Mouse (Mus musculus) ovary, postnatal 10 days (tissue): ENCODE results near the gene Smtn.

Experiments
- DNase-seq: peaks from one replicate; pipeline ENCODE4 v3.0.0; 2022; ENCODE audit warnings: low spot score

The Smtn gene

GRCm38 (mm10) chr11:3509181-3510085 is 31.0 kb downstream of the Smtn start:
- no peak for DNase-seq

- DNase-seq, result no peak
Measured at GRCm38 (mm10) chr11:3508226-3508625, 32.2 kb downstream of the Smtn start.

GRCm38 (mm10) chr11:3503755-3504693 is 36.4 kb downstream of the Smtn start:
- DNase-seq, result no peak

- DNase-seq, result no peak
Measured at GRCm38 (mm10) chr11:3502459-3503072, 37.8 kb downstream of the Smtn start.

GRCm38 (mm10) chr11:3502057-3502456 is 38.4 kb downstream of the Smtn start:
- DNase-seq, result no peak

- DNase-seq, result no peak
Measured at GRCm38 (mm10) chr11:3497296-3497695, 43.1 kb downstream of the Smtn start.

GRCm38 (mm10) chr11:3496756-3497155 is 43.7 kb downstream of the Smtn start:
- no peak for DNase-seq

GRCm38 (mm10) chr11:3495496-3495895 is 44.9 kb downstream of the Smtn start:
- no peak for DNase-seq

- DNase-seq, result no peak
Measured at GRCm38 (mm10) chr11:3494857-3495256, 45.6 kb downstream of the Smtn start.

- DNase-seq, result no peak
Measured at GRCm38 (mm10) chr11:3492748-3493147, 47.7 kb downstream of the Smtn start.

- no peak for DNase-seq
Measured at GRCm38 (mm10) chr11:3489036-3489435, 51.4 kb downstream of the Smtn start.

- no peak for DNase-seq
Measured at GRCm38 (mm10) chr11:3487952-3488570, 52.4 kb downstream of the Smtn start, which contains the start of gene Pla2g3. Gene Pla2g3 (plus strand): TSS chr11:3488284.

- DNase-seq, result no peak
Measured at GRCm38 (mm10) chr11:3486349-3486748, 54.1 kb downstream of the Smtn start.

- DNase-seq, result no peak
Measured at GRCm38 (mm10) chr11:3483980-3484642, 56.3 kb downstream of the Smtn start.

- no peak for DNase-seq
Measured at GRCm38 (mm10) chr11:3475489-3475888, 64.9 kb downstream of the Smtn start.

- DNase-seq, result no peak
Measured at GRCm38 (mm10) chr11:3474480-3475115, 65.8 kb downstream of the Smtn start.

GRCm38 (mm10) chr11:3472484-3472883 is 67.9 kb downstream of the Smtn start:
- peak; percentile 70 for DNase-seq

- DNase-seq, result no peak
Measured at GRCm38 (mm10) chr11:3471448-3471850, 69.0 kb downstream of the Smtn start.
